Mouse (Mus musculus) urinary bladder, postnatal 25 days (tissue): ENCODE data around the gene Hist1h4a.
"Not testable (repeated sequence)": the region's sequence is repeated elsewhere in the genome, so short reads cannot be mapped to it uniquely, and the experiment has no call there.

Experiments used
- DNase-seq: peaks from one replicate; pipeline ENCODE4 v3.0.0; 2022; ENCODE audit warnings: low spot score

The Hist1h4a gene

GRCm38 (mm10) chr13:23742007-23742406, 19.0 kb downstream of the Hist1h4a start:
- no peak for DNase-seq

DNA sequence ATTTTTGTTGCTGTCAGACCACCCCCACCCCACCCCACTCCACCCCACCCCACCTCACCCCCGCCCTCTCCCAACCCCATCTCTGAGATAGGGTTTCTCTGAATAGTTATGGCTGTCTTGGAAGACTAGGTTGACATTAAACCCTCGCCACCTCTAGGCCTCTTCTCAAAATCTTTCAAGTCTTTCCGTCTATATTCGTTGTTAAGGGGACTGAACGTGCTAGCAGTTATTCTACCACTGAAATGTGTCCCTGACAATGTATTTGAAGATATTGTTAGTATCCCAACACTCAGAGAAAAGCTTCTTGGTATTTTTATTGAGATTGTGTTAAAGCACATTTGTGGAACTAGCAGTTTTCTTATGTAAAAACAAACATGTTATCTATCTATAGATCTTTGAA, 20.1 kb downstream of the Hist1h4a start:
- DNase-seq = no peak

DNA sequence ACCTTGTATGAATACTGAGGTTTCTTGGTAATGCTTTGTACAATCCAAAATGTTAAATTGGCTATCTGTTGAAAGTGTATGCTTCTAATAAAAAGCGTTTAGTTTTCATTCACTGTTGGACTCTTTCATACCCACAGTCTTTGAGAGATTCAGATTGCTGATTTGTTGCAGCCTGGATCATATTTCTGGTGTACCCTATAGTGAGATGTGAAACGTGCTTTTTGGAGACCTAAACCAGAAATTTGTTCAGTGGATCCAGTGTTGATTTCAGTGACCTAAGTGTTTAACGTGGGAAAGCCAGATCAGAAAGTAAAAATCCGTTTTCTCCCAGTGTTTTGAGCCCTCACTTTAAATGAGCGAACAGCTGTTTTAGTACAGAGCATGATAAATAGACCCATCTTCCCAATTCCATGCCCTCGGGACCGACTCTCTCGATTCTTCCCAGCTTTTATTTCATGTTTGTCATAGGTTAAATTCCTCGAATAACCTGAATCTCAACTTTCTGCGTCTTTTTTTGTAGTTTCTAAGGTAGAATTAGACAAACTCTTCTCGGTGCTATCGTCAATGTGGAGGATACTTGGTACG, 20.7 kb downstream of the Hist1h4a start:
- no peak for DNase-seq

- DNase-seq = no peak
Measured at GRCm38 (mm10) chr13:23739922-23740252, 21.1 kb downstream of the Hist1h4a start.

DNA sequence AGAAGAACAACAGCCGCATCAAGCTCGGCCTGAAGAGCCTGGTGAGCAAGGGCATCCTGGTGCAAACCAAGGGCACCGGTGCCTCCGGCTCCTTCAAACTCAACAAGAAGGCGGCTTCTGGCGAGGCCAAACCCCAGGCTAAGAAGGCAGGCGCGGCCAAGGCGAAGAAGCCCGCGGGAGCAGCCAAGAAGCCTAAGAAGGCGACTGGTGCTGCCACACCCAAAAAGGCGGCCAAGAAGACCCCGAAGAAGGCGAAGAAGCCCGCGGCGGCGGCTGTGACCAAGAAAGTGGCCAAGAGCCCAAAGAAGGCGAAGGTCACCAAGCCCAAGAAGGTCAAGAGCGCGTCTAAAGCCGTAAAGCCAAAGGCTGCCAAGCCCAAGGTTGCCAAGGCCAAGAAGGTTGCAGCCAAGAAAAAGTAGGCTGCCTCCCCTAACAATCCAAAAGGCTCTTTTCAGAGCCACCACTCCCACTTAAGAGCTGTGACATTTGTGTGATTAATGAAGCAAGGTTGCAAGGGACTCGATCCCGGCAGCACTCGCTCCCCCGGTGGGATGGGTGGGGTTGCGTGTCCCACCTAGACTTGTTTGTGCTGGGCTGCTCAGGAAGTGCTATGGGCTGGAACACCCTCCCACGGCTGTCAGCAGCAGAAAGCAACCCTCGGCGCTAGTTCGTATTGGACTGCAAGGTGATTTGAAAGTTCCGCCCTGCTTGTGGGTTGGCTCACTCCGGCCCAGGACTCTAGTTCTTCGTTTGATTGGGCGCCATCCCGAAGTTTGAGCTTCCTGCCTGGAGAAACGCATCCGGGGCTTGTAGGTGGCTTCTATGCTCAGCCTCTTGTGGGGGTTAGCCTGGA, 21.7 kb downstream of the Hist1h4a start:
- peak; percentile 79 for DNase-seq

DNA sequence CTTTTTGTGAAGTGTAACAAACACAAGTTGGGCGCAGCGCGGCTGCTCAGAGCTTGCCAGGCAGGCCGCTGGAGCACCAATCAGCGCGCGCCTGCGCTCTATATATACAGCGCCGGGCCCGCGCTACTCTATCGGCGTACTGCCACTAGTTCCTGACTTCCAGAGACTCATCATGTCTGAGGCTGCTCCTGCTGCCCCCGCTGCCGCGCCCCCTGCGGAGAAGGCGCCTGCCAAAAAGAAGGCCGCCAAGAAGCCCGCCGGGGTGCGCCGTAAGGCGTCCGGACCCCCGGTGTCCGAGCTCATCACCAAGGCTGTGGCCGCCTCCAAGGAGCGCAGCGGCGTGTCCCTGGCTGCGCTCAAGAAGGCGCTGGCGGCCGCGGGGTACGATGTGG, 22.4 kb downstream of the Hist1h4a start, which contains the start of gene Hist1h1c:
Gene Hist1h1c (plus strand): TSS at position 132 of the 392 bp plus-strand sequence.
- peak; percentile 80 for DNase-seq

- no peak for DNase-seq
Measured at GRCm38 (mm10) chr13:23738041-23738440, 23.0 kb downstream of the Hist1h4a start.

DNA sequence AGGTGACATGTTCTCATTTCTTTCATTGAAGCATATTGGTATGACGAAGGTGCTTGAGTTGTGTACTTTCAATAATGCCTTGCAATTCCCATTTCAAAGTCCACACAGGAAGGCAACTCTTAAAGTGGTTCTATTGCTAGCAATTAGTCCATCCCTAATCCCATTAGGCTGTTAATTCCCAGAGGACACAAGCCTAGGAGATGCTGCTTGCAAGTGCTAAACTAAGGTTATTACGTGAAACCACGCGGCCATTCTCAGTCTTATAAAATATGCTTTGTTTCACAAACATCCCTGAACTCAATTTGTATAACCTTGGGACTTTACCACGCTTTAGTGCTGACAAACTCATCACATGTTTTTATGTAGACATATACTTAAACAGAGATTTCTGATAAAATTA, 23.9 kb downstream of the Hist1h4a start:
- DNase-seq = no peak

GRCm38 (mm10) chr13:23732156-23732804, 28.8 kb downstream of the Hist1h4a start:
- DNase-seq = no peak

DNA sequence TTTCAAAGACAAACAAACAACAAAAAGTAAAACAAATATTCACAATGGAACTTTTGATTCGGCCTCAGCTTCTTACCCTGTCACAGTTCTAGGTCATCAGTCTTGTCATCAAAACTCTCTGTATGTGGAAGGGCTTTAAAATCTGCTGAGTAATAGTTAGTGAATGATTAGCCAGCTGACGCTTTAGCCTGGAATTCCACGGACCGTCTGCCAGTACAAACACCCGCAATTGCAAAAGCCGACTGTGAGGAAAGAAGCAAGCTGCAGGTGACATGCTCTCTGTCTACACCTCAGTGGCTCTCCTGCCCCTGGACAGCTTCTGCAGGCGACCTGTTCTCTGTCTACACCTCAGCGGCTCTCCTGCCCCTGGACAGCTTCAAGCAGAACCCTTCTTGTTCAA, 30.6 kb downstream of the Hist1h4a start:
- no peak for DNase-seq

- DNase-seq = no peak
Measured at GRCm38 (mm10) chr13:23729706-23730105, 31.3 kb downstream of the Hist1h4a start.

DNA sequence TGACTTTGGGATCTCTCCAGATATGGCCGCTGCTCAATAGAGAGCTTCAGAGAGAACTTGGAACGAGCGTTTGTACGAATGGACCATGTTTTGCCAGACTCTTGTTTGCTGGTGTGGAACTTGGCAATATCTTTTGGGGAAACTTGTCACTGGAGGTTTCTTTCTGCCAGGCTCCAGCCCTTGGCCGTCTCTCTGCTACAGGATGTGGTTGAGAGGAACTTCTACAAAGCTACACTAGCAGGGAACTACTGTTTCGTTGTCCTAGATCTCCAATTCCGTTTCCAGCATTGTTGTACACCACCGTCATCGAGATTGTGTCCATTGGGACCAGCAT, 31.9 kb downstream of the Hist1h4a start:
- DNase-seq = no peak

DNA sequence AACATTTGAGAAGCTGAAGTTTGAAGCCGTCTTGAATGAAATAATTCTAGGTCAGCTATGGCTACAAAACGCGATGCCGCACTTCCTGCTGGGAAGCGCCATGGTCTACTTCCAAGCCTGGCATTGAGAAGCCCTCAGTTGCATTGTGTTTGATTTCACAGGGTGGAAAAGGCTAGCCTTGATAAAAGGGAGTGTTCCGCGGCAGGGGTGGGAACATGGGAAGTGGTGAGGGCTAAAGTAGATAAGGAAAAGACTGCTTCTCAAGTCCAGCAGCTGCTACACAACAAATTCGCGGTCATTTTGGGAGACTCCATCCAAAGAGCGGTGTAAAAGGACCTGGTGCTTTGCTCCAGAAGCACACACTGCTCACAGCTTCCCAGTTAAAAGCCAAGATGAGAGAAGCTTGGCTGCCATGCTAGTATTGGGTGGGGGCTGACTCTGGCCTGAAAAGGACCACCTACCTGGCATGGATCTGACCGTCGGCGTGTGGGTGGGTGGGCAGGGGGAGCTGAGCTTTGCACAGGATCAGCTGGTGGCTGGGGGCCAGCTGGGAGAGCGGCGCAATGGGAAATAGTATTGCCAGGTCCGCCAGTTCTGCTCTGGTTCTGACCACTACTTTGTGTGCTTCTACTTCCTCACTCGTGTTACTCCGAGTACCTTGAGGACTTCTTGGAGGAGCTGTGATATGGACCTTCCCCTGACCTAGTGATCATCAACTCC, 32.4 kb downstream of the Hist1h4a start:
- DNase-seq = no peak

DNA sequence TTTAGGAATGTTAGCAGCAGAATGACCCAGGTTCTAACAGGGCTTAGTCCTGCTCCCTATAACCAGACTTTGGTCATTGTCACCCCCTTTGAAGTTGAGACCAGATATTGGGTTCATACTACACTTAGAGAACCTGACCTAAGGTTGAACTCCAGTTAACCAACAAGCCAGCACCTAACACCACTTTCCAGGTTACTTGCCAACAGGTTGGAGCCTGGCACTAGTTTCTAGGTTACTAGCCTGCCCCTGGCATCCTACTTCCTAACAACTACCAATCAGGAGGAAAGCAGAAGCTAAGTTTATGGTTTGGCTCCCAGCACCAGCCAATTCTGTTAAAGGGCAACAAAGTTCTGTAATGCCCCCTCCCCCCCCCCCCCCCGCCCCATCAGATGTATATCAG, 35.8 kb downstream of the Hist1h4a start:
- DNase-seq = no peak

DNA sequence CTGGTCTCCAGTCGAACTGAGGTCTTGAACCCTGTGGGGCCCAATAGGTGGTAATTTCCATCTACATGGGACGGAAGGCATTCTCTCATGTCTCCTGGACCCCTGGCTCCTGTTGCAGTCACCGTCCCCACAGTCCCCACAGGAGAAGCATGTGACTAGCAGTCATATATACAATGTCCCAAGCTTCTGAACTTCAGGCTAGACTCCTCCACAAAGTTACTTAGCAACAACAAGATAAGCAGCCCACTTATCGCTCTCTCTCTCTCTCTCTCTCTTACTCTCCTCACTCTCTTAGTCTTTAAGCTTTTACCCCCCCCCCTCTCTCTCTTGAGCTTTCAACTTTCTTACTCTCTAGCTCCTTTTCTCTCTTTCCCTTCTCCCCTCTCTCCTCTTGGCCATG, 36.8 kb downstream of the Hist1h4a start:
- no peak for DNase-seq

DNA sequence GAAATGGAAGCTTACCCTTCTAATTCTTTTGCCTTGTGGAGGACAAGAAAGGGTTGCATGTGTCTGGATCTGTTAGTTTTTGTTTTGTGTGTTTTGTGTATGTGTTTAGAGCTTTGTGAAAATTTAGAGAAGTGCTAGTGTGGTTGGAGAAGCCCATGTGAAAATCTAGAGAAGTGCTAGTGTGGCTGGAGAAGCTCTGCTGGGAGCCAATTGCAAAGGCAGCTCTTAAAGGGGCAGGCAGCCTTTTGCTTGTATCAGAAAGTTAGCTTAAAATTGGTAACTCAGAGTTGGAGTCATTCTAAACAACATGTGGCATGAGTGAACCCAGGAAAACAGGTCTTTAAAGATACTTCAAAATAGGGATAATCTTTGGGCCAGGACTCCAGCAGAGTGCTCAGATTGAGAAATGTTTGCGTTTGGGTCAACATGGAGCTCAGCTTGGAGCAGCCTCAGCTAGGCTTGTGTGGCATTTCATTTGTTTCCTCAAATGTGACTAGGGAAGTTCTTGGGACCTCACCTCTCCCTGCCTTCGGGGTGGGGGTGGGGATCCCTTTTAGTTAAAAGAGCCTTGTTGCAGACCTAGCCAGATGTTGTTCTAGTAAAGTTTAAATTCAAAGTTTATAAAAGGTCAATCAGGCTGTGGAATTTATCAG, 43.3 kb downstream of the Hist1h4a start:
- not testable (repeated sequence) for DNase-seq

DNA sequence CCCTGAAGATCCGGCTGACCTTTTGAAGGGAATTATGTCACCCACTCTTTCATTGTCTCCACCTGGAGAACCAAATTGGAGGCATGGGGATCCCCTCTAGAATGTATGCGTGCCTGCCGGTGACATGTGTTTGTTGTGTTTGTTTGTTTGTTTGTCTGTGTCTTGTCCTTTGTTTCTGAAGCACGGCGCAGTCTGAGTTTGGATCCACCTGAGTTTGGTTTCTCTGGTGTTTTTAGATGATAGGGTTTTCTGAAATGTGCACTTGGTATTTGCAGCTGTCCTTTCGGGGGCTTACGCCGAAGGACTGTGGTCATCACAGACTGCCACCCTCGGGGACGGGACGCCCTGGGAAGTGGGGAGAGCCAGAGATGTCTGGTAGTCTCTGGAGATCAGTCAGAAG, 43.9 kb downstream of the Hist1h4a start:
- no peak for DNase-seq

- DNase-seq = no peak
Measured at GRCm38 (mm10) chr13:23716261-23717042, 44.6 kb downstream of the Hist1h4a start.
